In the genomic region with DNA sequence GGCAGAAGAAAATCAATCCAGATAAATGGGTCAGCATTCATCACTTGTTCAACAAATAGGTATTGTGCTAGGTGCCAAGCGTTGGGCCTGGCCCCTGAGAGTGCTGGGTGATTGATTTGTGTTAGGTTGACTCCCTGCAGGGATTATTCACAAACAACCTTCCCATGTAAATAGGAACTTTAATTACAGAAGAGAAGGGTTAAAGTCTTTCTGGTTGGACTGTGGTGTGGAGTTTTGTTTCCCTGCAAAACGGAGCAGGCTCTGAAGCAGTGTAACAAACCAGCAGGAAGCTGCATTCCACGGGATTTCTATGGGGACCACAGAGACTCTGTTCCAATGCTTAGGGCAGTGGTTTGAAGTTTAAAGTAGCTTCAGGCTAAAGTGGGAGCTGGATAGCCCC, we compare ENCODE assay signal across 9 mouse cellular contexts.
DNase-seq lines count a peak whose midpoint lies in the region; ATAC-seq lines count a peak whose summit lies in the region.
"Had no signal": no experiment of that assay in that cellular context is flagged by ENCODE, and none has a peak within 500 bp of the region (broad histone marks: within the 10 kb centered on the region; RNA-seq: fewer than 3 reads in every experiment).

No protein-coding gene starts in this region.

- H3K36me3 ChIP-seq in embryonic facial prominence, embryonic 13.5 days, result no peaks in the 10 kb centered on the region
- H3K36me3 ChIP-seq in midbrain, embryonic 13.5 days, result no peaks in the 10 kb centered on the region
- H3K36me3 ChIP-seq in heart, embryonic 11.5 days (ENCODE audit: control insufficient read depth, insufficient read depth, low read length), result no peaks in the 10 kb centered on the region

- no peak overlapping the region for H3K4me2 ChIP-seq in embryonic facial prominence, embryonic 13.5 days
- no peak overlapping the region for H3K4me2 ChIP-seq in midbrain, embryonic 13.5 days (replicated peaks)
- no peak overlapping the region for H3K4me2 ChIP-seq in heart, embryonic 11.5 days

- H3K4me1 ChIP-seq in embryonic facial prominence, embryonic 13.5 days, result peaks cover 13% of the 10 kb centered on the region
- peaks cover 46% of the 10 kb centered on the region for H3K4me1 ChIP-seq in midbrain, embryonic 13.5 days (replicated peaks)
- H3K4me1 ChIP-seq in heart, embryonic 11.5 days (ENCODE audit: control insufficient read depth, insufficient read depth, low read length), result no peaks in the 10 kb centered on the region

- ATAC-seq in embryonic facial prominence, embryonic 13.5 days (ENCODE audit: insufficient number of reproducible peaks, insufficient read depth, low FRiP score, low TSS enrichment, low read depth), result no peak
- ATAC-seq in midbrain, embryonic 13.5 days, result peak; percentile 58; the same call in 1 of the 2 replicates
- ATAC-seq in heart, embryonic 11.5 days (replicated peaks; ENCODE audit: insufficient number of reproducible peaks, low FRiP score, low TSS enrichment), result no peak
- no peak for ATAC-seq in inflammation-experienced regulatory T-cells, adult 6 months

- H3K9me3 ChIP-seq in embryonic facial prominence, embryonic 13.5 days, result no peaks in the 10 kb centered on the region
- H3K9me3 ChIP-seq in midbrain, embryonic 13.5 days, result no peaks in the 10 kb centered on the region
- H3K9me3 ChIP-seq in heart, embryonic 11.5 days (replicated peaks; ENCODE audit: control insufficient read depth, low read length), result no peaks in the 10 kb centered on the region

- no peak overlapping the region for H3K9ac ChIP-seq in embryonic facial prominence, embryonic 13.5 days
- no peak overlapping the region for H3K9ac ChIP-seq in midbrain, embryonic 13.5 days (replicated peaks)
- no peak overlapping the region for H3K9ac ChIP-seq in heart, embryonic 11.5 days (ENCODE audit: low read depth, low read length)

- H3K27me3 ChIP-seq in embryonic facial prominence, embryonic 13.5 days, result no peaks in the 10 kb centered on the region
- no peaks in the 10 kb centered on the region for H3K27me3 ChIP-seq in midbrain, embryonic 13.5 days
- no peaks in the 10 kb centered on the region for H3K27me3 ChIP-seq in heart, embryonic 11.5 days (ENCODE audit: control insufficient read depth, insufficient read depth, low read length)

- peak overlapping the region; percentile 33; the same call in 1 of the 2 replicates for H3K27ac ChIP-seq in embryonic facial prominence, embryonic 13.5 days
- 0 out of 2 replicates have a peak overlapping the region, but pooled peaks have one; percentile 20 for H3K27ac ChIP-seq in midbrain, embryonic 13.5 days
- H3K27ac ChIP-seq in heart, embryonic 11.5 days (ENCODE audit: low read depth, low read length), result no peak overlapping the region

- H3K4me3 ChIP-seq in embryonic facial prominence, embryonic 13.5 days, result no peak overlapping the region
- no peak overlapping the region for H3K4me3 ChIP-seq in midbrain, embryonic 13.5 days (replicated peaks)
- H3K4me3 ChIP-seq in heart, embryonic 11.5 days (ENCODE audit: low read depth, low read length), result no peak overlapping the region
- H3K4me3 ChIP-seq: erythroblast, embryonic 14.5 days had no signal

- peak; percentile 8 for DNase-seq in cerebellum, adult 9-10 months
- no peak for DNase-seq in cerebellum, postnatal 25 days
- peak; percentile 16 for DNase-seq in layer of hippocampus, adult 11-12 months (ENCODE audit: low spot score)
- no peak for DNase-seq in heart, adult 9 months (ENCODE audit: low spot score in 2 of 2)

- WGBS in embryonic facial prominence, embryonic 13.5 days, result 13% methylated on average over 3 of the region's 3 CpGs
- WGBS in midbrain, embryonic 13.5 days, result under 1% methylated on average over 3 of the region's 3 CpGs
- 37% methylated on average over 3 of the region's 3 CpGs for WGBS in heart, embryonic 11.5 days (ENCODE audit: insufficient replicate concordance)

Comparison
In these comparisons a context has a peak if more than half of its experiments do, and no peak if none do; other contexts are left out.
1. DNase-seq: peak in cerebellum, adult 9-10 months (single experiment) and layer of hippocampus, adult 11-12 months (single experiment); none in cerebellum, postnatal 25 days (0 of 2) and heart, adult 9 months (0 of 2).